Mouse (Mus musculus) erythroblast, embryonic 14.5 days (primary cell): ENCODE measurements around the gene Ntng1.

ENCODE experiments used
- GATA1 ChIP-seq: IDR thresholded peaks from 2 replicates; pipeline ENCODE4 v1.6.1; 2012; ENCODE audit warnings: low read length, inconsistent platforms, mixed read lengths
- TAL1 ChIP-seq: IDR thresholded peaks from 3 replicates; pipeline ENCODE4 v1.6.1; 2012; ENCODE audit warnings: low read length, inconsistent platforms, mixed read lengths

- TF ChIP-seq TAL1, result no peak
- TF ChIP-seq GATA1, result no peak
These were observed at the start of gene Ntng1 for GRCm38 (mm10) chr3:110143206-110144061.
